Mouse (Mus musculus): ENCODE measurements around the gene Gm2004.
"Not testable (repeated sequence)": the region's sequence is repeated elsewhere in the genome, so short reads cannot be mapped to it uniquely, and the experiment has no call there.

The Gm2004 gene

DNA sequence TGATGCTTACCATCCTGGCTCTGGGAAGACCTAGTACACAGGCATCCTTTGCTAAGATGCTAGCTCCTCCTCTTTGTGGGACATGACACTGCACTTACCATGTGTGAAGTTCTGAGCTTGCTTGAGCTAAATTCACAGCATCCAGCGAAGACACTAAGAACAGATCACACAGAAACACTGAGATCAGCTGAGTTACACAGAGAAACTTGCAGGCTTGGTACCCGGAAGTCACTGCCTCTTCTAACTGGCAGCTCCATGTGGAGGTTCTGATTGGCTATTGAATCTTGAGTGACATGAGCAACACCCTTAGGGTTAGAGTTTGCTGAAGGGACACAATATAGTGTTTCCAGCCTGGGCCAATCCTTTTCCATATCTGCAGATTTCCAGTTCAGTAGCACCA is at the start of gene Gm2004:
Gene Gm2004, minus strand, starts transcription at position 101 of the 400 bp plus-strand sequence.
- DNase-seq, result not testable (repeated sequence)
